Mouse (Mus musculus): Measurements from ENCODE around the gene Eif1ad.
"Not testable (repeated sequence)": the region's sequence is repeated elsewhere in the genome, so short reads cannot be mapped to it uniquely, and the experiment has no call there.

The Eif1ad gene

GRCm38 (mm10) chr19:5377446-5377845 lies 10.9 kb downstream of the Eif1ad start:
- no peak for DNase-seq (ENCODE audit: low spot score)

- DNase-seq (ENCODE audit: low spot score), result no peak
These were observed 16.8 kb downstream of the Eif1ad start for GRCm38 (mm10) chr19:5383326-5383725.

GRCm38 (mm10) chr19:5384715-5385114 lies 18.2 kb downstream of the Eif1ad start:
- no peak for DNase-seq (ENCODE audit: low spot score)

GRCm38 (mm10) chr19:5388011-5388441 lies 21.5 kb downstream of the Eif1ad start:
- DNase-seq (ENCODE audit: low spot score), result no peak

GRCm38 (mm10) chr19:5388588-5389242 lies 22.2 kb downstream of the Eif1ad start, which contains the start of gene Sart1:
Gene Sart1, minus strand, starts transcription at chr19:5388703.
- DNase-seq (ENCODE audit: low spot score), result peak; percentile 85

- DNase-seq (ENCODE audit: low spot score), result peak; percentile 37
These were observed 23.1 kb downstream of the Eif1ad start for GRCm38 (mm10) chr19:5389647-5390046.

- DNase-seq (ENCODE audit: low spot score), result no peak
These were observed 23.9 kb downstream of the Eif1ad start for GRCm38 (mm10) chr19:5390416-5390815.

GRCm38 (mm10) chr19:5392892-5393291 lies 26.4 kb downstream of the Eif1ad start:
- peak; percentile 76 for DNase-seq (ENCODE audit: low spot score)

- no peak for DNase-seq (ENCODE audit: low spot score)
These were observed 27.6 kb downstream of the Eif1ad start for GRCm38 (mm10) chr19:5394168-5394567.

- DNase-seq (ENCODE audit: low spot score), result no peak
These were observed 28.8 kb downstream of the Eif1ad start for GRCm38 (mm10) chr19:5395371-5395770.

GRCm38 (mm10) chr19:5401073-5401472 lies 34.5 kb downstream of the Eif1ad start:
- DNase-seq (ENCODE audit: low spot score), result not testable (repeated sequence)

- no peak for DNase-seq (ENCODE audit: low spot score)
These were observed 35.8 kb downstream of the Eif1ad start, which contains the start of gene Tsga10ip for GRCm38 (mm10) chr19:5402293-5402692. Gene Tsga10ip, minus strand, starts transcription at chr19:5402526.

GRCm38 (mm10) chr19:5405924-5406323 lies 39.4 kb downstream of the Eif1ad start:
- DNase-seq (ENCODE audit: low spot score), result no peak

- not testable (repeated sequence) for DNase-seq (ENCODE audit: low spot score)
These were observed 40.1 kb downstream of the Eif1ad start for GRCm38 (mm10) chr19:5406531-5407126.

GRCm38 (mm10) chr19:5407133-5407532 lies 40.6 kb downstream of the Eif1ad start:
- DNase-seq (ENCODE audit: low spot score), result no peak

GRCm38 (mm10) chr19:5408057-5409001 lies 41.8 kb downstream of the Eif1ad start:
- no peak for DNase-seq (ENCODE audit: low spot score)

- DNase-seq (ENCODE audit: low spot score), result no peak
These were observed 42.5 kb downstream of the Eif1ad start for GRCm38 (mm10) chr19:5409068-5409467.

GRCm38 (mm10) chr19:5410641-5411040 lies 44.1 kb downstream of the Eif1ad start:
- DNase-seq (ENCODE audit: low spot score), result no peak

GRCm38 (mm10) chr19:5411961-5412360 lies 45.4 kb downstream of the Eif1ad start:
- DNase-seq (ENCODE audit: low spot score), result no peak

- DNase-seq (ENCODE audit: low spot score), result no peak
These were observed 47.3 kb downstream of the Eif1ad start for GRCm38 (mm10) chr19:5413840-5414239.

- DNase-seq (ENCODE audit: low spot score), result no peak
These were observed 48.0 kb downstream of the Eif1ad start for GRCm38 (mm10) chr19:5414534-5414957.

GRCm38 (mm10) chr19:5418750-5419466 lies 52.4 kb downstream of the Eif1ad start:
- DNase-seq (ENCODE audit: low spot score), result no peak
